ENCODE assay signal across 8 mouse cellular contexts in the genomic region with DNA sequence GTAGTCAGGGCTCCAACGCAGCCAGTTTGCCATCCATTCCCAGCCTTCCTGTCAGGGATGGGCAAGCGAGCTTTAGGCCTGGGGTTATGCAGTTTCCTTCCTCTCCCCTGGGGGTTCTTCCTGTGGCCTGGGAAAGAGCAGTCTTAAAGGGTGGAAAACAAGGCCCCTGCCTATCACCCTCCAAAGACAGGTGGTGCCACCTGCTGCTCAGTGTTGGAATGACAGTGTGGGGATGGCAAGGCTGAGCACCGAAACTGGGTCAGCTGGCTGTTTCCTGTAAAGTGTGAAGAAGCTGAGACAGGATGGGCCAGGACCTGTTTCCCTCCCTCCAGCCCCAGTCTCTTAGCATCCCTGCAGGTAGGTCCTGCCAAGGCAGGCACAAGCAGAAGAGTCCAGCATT. TPM values are rescaled to one million over a fixed set of nuclear protein-coding genes. Genes with fewer than 3 reads are reported as not detected.
DNase-seq lines count a peak whose midpoint lies in the region; ATAC-seq and TF ChIP-seq lines count a peak whose summit lies in the region.

No protein-coding gene starts in this region.

- H3K27ac ChIP-seq in MEL (ENCODE audit: control insufficient read depth, low read depth, low read length), result no peak overlapping the region
- no peak overlapping the region for H3K27ac ChIP-seq in hindbrain, embryonic 11.5 days (ENCODE audit: low read depth, low read length)

- WGBS in hindbrain, embryonic 11.5 days, result 36% methylated on average over 3 of the region's 3 CpGs

- no peak for TF ChIP-seq EP300 in MEL (IDR thresholded peaks at IDR 0.05; ENCODE audit: low read depth in 1 of 2, low read length in 2 of 2)

- H3K27me3 ChIP-seq in MEL (ENCODE audit: control insufficient read depth in 1 of 2, insufficient read depth in 2 of 2, low read length in 2 of 2), result no peaks in the 10 kb centered on the region
- H3K27me3 ChIP-seq in hindbrain, embryonic 11.5 days (ENCODE audit: control insufficient read depth, insufficient read depth, low read length), result no peaks in the 10 kb centered on the region

- peak; percentile 84 to 92 (median 89) for TF ChIP-seq CTCF in MEL (IDR thresholded peaks at IDR 0.05 in 2 of 3, conservative IDR thresholded peaks at IDR 0.05 in 1 of 3; ENCODE audit: control insufficient read depth in 1 of 3, insufficient read depth in 1 of 3, low read depth in 2 of 3, low read length in 3 of 3, poor library complexity in 1 of 3, severe bottlenecking in 1 of 3)

- peaks cover 0 to 5% of the 10 kb centered on the region in 2 experiments; a peak in 2 of 4 replicates for H3K36me3 ChIP-seq in MEL (ENCODE audit: control insufficient read depth in 1 of 2, insufficient read depth in 2 of 2, low read length in 2 of 2)
- peaks cover 27% of the 10 kb centered on the region for H3K36me3 ChIP-seq in hindbrain, embryonic 11.5 days (ENCODE audit: control insufficient read depth, insufficient read depth, low read length)

- no peaks in the 10 kb centered on the region for H3K4me1 ChIP-seq in MEL (ENCODE audit: control insufficient read depth in 1 of 2, insufficient read depth in 2 of 2, low read length in 2 of 2)
- no peaks in the 10 kb centered on the region for H3K4me1 ChIP-seq in hindbrain, embryonic 11.5 days (replicated peaks; ENCODE audit: control insufficient read depth, insufficient read depth, low read length)

- TF ChIP-seq RAD21 in MEL (IDR thresholded peaks at IDR 0.05; ENCODE audit: low read depth, low read length), result peak; percentile 86

- H3K9me3 ChIP-seq in MEL (replicated peaks; ENCODE audit: insufficient read depth, low read length), result no peaks in the 10 kb centered on the region
- H3K9me3 ChIP-seq in hindbrain, embryonic 11.5 days (ENCODE audit: control insufficient read depth, low read length), result no peaks in the 10 kb centered on the region

- no peak overlapping the region for H3K4me3 ChIP-seq in MEL (ENCODE audit: control insufficient read depth in 1 of 2, insufficient read depth in 1 of 2, low read depth in 2 of 2, low read length in 2 of 2)
- no peak overlapping the region for H3K4me3 ChIP-seq in hindbrain, embryonic 11.5 days (ENCODE audit: low read depth, low read length)

- DNase-seq in MEL (ENCODE audit: low read depth, low spot score), result peak; percentile 72
- DNase-seq in cerebellum, adult 11-12 months, result peak; percentile 76
- peak; percentile 77 for DNase-seq in forelimb bud, embryonic 11.5 days (ENCODE audit: low read depth, low spot score)
- DNase-seq in hindbrain, embryonic 11.5 days (ENCODE audit: low spot score), result peak; percentile 88
- peak; percentile 71 for DNase-seq in layer of hippocampus, adult 9-11 months
- peak; percentile 95 for DNase-seq in lung, postnatal 10 days
- peak; percentile 81 for DNase-seq in ovary, postnatal 36 days (ENCODE audit: low spot score)
- DNase-seq in thymus, postnatal 14 days, result peak; percentile 92

- ATAC-seq in hindbrain, embryonic 11.5 days (ENCODE audit: low FRiP score), result peak; percentile 51

- no peak for TF ChIP-seq POLR2A in MEL (IDR thresholded peaks at IDR 0.05; ENCODE audit: control insufficient read depth in 1 of 2, insufficient read depth in 1 of 2, low read depth in 1 of 2, low read length in 2 of 2, poor library complexity in 1 of 2)

- H3K9ac ChIP-seq in MEL (ENCODE audit: control insufficient read depth, low read depth, low read length, poor library complexity, severe bottlenecking), result no peak overlapping the region
- no peak overlapping the region for H3K9ac ChIP-seq in hindbrain, embryonic 11.5 days (ENCODE audit: low read depth, low read length)

- H3K4me2 ChIP-seq in hindbrain, embryonic 11.5 days (replicated peaks; ENCODE audit: low read depth, low read length), result no peak overlapping the region

- no peaks in the 10 kb centered on the region for H3K79me2 ChIP-seq in MEL (ENCODE audit: control insufficient read depth, insufficient read depth, low read length, poor library complexity)

TF ChIP-seq in MEL, 35 proteins besides CTCF, POLR2A, EP300 and RAD21:
- TF ChIP-seq JUND (IDR thresholded peaks at IDR 0.05; ENCODE audit: low read depth, low read length) (no peak), USF1 (IDR thresholded peaks at IDR 0.05; ENCODE audit: low read depth, low read length) (no peak), NRF1 (IDR thresholded peaks at IDR 0.05; ENCODE audit: insufficient read depth, low read depth, low read length, poor library complexity, severe bottlenecking) (no peak), MAFK (IDR thresholded peaks at IDR 0.05; ENCODE audit: borderline replicate concordance, low read depth, low read length) (no peak), POLR2AphosphoS5 (IDR thresholded peaks at IDR 0.05; ENCODE audit: borderline replicate concordance, low read depth, low read length) (no peak), UBTF (IDR thresholded peaks at IDR 0.05; ENCODE audit: borderline replicate concordance, insufficient read depth, low read depth, low read length) (no peak), ZC3H11A (IDR thresholded peaks at IDR 0.05; ENCODE audit: low read depth, low read length) (peak; percentile 79), ETS1 (IDR thresholded peaks at IDR 0.05; ENCODE audit: low read depth, low read length) (no peak), SMC3 (IDR thresholded peaks at IDR 0.05; ENCODE audit: low read depth, low read length) (peak; percentile 92), HCFC1 (IDR thresholded peaks at IDR 0.05; ENCODE audit: low read depth, low read length) (no peak), GATA1 (IDR thresholded peaks at IDR 0.05; ENCODE audit: low read depth, low read length) (no peak), RCOR1 (IDR thresholded peaks at IDR 0.05; ENCODE audit: low read depth, low read length) (no peak), POLR2AphosphoS2 (IDR thresholded peaks at IDR 0.05; ENCODE audit: low read length) (no peak), KAT2A (conservative IDR thresholded peaks at IDR 0.05; ENCODE audit: low read depth, low read length) (no peak), BHLHE40 (IDR thresholded peaks at IDR 0.05; ENCODE audit: borderline replicate concordance, low read depth, low read length) (no peak), MYC (IDR thresholded peaks at IDR 0.05; ENCODE audit: low read depth, low read length) (no peak)

RNA-seq across cellular contexts. Expression of a gene that starts 39.8 kb away (rescaled TPM):
- total RNA-seq in MEL (2012; rRNA removed), result 18.5 and 19.6 TPM in 2 replicates
- polyA plus RNA-seq in MEL (2012; ENCODE audit: insufficient read depth in 1 of 2, insufficient read length in 2 of 2, low read depth in 1 of 2, low replicate concordance in 2 of 2, missing spikeins in 1 of 2), result 10 to 100 TPM in 1 of 2 experiments, not detected in 1; 14.0 TPM
- polyA plus RNA-seq in hindbrain, embryonic 11.5 days (2014; fragmentation: Nextera tagmentation; extraction: Ambion mirVana), result 14.1 and 14.6 TPM in 2 replicates

RNA-seq across cellular contexts. Expression of a gene that starts 39.8 kb away (rescaled TPM):
- 18.0 and 21.8 TPM in 2 replicates for total RNA-seq in MEL (2012; rRNA removed)
- polyA plus RNA-seq in MEL (2012; ENCODE audit: insufficient read depth in 1 of 2, insufficient read length in 2 of 2, low read depth in 1 of 2, low replicate concordance in 2 of 2, missing spikeins in 1 of 2), result 10 to 100 TPM in 1 of 2 experiments, not detected in 1; 22.6 TPM
- polyA plus RNA-seq in hindbrain, embryonic 11.5 days (2014; fragmentation: Nextera tagmentation; extraction: Ambion mirVana), result 26.9 and 29.5 TPM in 2 replicates
